Mouse (Mus musculus) embryo, embryonic 10.5 days (tissue): ENCODE data around the gene Mettl1.

Experiments used
- DNase-seq: peaks from one replicate; pipeline ENCODE4 v3.0.0-alpha.2; 2015; ENCODE audit warnings: low spot score

The Mettl1 gene

DNA sequence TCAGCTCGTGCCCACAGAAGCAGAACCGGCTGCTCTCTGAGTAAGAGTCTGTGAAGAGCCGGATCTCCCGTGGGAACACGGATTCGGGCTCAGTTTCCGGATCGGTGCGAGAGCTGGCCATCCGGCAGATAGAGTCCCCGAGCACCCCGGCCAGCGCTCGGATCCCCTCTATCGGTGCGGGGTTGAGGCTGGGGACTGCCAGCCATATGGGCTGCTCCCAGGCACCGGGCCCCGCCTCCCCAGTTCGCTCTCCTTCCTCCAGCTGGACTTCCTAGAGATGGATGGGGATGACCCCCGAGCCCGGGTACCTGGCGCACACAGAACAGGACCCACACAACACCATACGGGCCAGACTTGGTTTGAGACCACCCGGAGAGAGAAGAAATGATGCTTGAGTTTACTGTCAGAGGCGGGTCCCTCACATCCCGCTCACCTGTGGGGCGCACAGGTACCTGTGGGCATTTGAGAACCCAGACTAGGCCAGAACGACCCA is at the start of gene Mettl1, which contains the start of gene Eef1akmt3:
Gene Mettl1, plus strand, starts transcription at position 141 of the 493 bp plus-strand sequence.
Gene Eef1akmt3, minus strand, starts transcription at position 240 of the 493 bp plus-strand sequence.
- peak; percentile 64 for DNase-seq

GRCm38 (mm10) chr10:126991676-126992075 is 49.5 kb upstream of the Mettl1 start:
- no peak for DNase-seq

GRCm38 (mm10) chr10:126993621-126994020 is 47.6 kb upstream of the Mettl1 start:
- DNase-seq = no peak

GRCm38 (mm10) chr10:126997340-126998113 is 43.7 kb upstream of the Mettl1 start:
- DNase-seq = no peak

DNA sequence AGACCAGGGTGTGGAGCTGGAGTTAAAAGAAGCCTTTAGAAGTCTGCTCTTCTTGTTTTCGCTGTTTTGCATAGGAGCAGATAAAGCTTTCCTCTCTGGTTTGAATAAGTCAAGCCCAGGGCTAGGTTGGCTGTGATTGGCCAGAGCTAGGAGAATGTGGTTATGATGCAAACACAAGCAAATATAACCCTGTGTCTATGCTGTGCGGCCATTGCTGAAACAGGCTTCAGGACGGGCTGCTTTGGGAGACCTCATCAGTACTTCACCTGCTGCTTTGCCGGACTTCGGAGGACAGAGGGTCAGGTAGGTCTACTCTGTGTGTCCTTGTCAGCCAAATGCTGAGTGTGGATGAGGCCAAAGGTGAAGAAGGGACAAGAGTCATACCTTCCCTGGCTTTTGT is 40.7 kb upstream of the Mettl1 start, which contains the start of gene Avil:
Gene Avil, plus strand, starts transcription at position 181 of the 400 bp plus-strand sequence.
- no peak for DNase-seq

- DNase-seq = no peak
Measured at GRCm38 (mm10) chr10:127001297-127001696, 39.9 kb upstream of the Mettl1 start.

DNA sequence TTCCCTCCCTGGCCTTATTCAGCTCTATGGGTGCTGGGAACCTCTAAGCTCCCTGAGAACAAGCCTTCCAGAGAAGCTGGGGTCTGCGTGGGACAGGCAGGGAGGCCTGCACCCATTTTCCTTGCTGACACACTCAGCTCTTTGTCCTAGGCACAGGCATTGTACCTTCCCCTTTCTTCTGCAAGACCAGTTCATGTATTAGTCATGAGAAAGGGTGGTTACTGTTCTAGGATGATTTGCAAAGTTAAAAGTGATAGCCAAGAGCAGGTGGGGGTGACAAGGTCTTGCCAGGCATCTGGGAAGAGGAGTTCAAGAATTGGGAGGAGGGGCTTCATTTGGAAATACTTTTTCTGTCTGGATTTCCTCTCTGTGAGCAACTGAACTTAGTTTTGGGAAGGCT is 39.2 kb upstream of the Mettl1 start:
- DNase-seq = no peak

GRCm38 (mm10) chr10:127002765-127003164 is 38.4 kb upstream of the Mettl1 start:
- no peak for DNase-seq

- no peak for DNase-seq
Measured at GRCm38 (mm10) chr10:127003334-127003733, 37.9 kb upstream of the Mettl1 start.

GRCm38 (mm10) chr10:127003806-127004205 is 37.4 kb upstream of the Mettl1 start:
- no peak for DNase-seq

GRCm38 (mm10) chr10:127016488-127016887 is 24.7 kb upstream of the Mettl1 start:
- peak; percentile 17 for DNase-seq

DNA sequence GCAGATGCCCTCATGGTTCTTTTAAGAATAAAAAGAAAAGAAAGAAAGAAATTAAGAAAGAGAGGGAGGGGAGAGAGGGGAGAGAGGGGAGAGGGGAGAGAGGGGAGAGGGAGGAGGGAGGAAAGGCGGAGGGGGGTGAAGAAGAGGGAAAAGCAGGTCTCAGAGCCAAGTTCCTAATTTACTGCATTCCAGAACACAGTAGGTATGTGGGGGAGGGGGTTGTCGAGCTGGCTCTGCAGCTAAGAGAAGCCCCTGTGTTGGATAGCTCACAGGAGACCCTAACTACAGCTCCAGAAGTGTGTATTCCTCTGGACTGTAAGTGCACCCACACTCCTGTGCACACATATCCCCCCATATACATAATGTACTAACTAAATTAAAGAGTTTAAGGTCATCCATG is 24.1 kb upstream of the Mettl1 start:
- DNase-seq = no peak

GRCm38 (mm10) chr10:127018422-127018821 is 22.8 kb upstream of the Mettl1 start:
- DNase-seq = no peak

DNA sequence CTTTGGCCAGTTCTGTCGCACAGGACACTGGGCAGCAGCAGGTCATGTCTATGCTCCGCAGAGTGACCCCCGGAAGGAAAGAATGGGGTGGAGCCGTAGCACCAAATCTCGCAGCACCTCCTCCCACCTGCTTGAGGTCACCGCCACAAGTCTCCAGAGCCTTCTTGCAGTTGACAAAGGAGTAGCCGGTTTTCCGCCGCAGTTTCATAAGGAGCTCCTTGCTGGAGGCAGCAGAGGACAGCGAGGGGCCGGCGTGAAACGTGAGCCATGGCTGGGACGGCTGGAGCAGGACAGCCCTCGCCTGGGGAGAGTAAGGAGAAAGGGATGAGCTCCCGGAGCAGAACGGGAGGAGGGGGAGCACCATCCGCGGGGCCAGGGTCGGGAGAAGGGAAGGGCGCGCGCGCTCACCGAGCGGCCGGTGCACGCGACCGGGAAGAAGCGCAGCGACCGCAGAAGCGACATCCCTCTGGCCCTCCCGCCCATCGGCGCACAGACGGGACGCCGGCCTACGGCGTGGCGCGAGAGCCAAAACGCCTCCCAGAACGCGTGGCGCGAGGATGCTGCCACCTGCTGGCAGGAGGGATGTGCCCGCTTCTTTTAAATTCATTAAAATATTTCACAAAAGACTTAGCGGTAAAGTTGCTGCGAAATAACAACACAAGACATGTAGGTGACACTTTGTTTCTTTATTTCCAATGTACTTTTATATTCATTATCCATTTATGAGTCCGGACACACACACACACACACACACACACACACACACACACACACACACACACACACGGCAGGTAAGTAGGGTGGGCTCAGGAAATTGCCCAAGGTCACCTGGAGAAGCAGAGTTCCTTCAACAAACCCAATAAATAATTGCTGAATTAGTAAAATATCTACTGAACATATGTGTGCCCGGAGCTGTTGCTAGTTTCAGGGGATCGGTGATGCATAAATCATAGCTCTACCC is 10.6 kb upstream of the Mettl1 start, which contains the start of gene Tsfm:
Gene Tsfm, minus strand, starts transcription at position 505 of the 961 bp plus-strand sequence.
- DNase-seq = peak; percentile 95

- DNase-seq = no peak
Measured at GRCm38 (mm10) chr10:127033301-127033741, 7.9 kb upstream of the Mettl1 start.

GRCm38 (mm10) chr10:127036273-127036672 is 4.9 kb upstream of the Mettl1 start:
- DNase-seq = no peak

DNA sequence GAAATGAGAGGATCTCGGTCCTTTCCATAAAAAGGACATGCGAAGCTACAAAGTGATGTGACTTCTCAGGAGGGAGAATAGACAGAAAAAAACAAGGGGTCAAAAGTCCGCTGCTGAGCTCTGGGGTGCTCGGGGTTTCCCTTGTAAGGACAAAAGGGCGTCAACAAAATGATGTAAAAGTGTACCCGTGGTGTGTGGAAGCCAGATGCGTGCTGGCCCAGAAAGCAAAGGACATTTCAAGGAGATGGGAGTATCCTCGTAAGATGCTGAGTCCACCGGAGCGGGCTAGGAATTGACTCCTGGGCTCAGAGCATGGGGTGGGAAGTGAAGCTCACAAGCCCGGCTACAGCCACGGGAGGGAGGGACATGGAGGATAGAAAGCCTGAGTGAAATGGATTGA is 3.6 kb upstream of the Mettl1 start:
- no peak for DNase-seq

- DNase-seq = peak; percentile 34
Measured at GRCm38 (mm10) chr10:127040569-127041214, 522 bp upstream of the Mettl1 start.

DNA sequence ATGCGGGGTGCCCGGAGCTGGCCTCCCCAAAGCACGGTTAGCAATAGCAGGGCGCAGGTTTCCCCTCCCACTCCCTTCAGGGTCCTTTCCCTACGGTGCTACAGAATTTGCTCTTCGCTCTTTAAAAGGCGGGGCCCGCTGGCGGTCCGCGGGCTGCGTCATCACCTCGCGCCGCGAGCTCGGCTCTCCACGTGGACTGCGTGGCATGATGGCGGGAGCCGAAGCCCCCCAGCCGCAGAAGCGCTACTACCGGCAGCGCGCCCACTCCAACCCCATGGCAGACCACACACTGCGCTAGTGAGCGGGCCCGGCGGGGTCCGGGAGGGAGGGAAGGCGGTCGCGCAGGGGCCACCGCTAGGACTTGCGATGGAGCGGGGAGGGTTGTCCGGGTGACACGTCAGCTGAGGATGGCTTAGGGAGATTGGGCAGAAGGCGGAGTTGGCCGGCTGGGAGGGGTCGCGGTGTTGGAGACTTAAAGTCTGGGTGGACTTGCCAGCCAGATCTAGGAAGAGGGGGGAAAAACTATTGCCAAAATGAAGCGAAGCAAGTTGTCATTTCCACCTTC is 642 bp downstream of the Mettl1 start:
- peak; percentile 93 for DNase-seq

DNA sequence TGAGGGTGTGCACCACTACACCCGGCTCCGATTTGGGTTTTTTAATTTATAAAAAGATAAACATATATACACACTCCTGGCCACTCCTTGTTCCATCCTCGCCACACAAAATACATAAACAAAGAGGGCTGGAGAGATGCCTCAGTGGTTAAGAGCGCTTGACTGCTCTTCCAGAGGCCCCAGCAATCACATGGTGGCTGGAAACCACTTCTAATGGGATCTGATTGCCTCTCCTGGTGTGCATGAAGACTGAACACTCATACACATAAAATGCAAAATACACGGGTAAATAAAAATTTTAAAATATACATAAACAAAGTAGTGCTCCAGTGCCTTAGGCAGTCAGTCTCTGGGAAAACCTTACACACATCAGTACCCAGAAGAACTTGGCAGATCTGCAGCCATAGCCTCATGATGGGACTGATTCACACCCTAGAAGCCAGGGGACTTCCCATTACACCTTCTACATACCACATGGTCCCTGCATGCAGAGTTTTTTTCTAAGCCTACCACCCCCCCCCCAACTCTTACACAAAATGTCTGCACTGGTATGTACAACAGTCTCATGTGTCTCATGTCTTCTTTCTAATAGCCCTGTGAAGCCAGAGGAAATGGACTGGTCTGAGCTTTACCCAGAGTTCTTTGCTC is 1.4 kb downstream of the Mettl1 start:
- no peak for DNase-seq

DNA sequence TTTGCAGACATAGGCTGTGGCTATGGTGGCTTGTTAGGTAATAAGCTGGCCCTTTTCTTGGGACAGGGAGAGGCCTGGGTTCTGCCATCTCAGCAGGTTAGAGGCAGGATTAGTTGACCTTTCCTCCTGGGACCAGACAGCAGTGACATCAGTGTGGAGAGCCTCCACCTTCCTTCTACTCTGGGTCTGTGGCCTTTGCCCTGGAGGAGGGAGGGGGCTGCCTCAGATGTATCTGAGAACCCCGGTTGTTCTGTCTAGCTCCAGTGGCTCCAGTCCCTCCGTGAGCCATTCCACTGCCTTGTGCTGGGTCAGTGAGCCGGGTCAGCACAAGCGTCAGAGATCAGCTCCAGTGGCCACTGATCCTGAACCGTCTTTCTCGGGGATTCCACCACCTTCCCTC is 2.0 kb downstream of the Mettl1 start:
- DNase-seq = no peak
